Mouse (Mus musculus) cerebellum, postnatal 14 days (tissue): Measurements from ENCODE around the gene Nab2.

ENCODE experiments used
- DNase-seq, 2 experiments: peaks; one replicate each; pipeline ENCODE4 v3.0.0; 2021; ENCODE audit warnings: mixed read lengths in 2 of 2

Gene Nab2

DNA sequence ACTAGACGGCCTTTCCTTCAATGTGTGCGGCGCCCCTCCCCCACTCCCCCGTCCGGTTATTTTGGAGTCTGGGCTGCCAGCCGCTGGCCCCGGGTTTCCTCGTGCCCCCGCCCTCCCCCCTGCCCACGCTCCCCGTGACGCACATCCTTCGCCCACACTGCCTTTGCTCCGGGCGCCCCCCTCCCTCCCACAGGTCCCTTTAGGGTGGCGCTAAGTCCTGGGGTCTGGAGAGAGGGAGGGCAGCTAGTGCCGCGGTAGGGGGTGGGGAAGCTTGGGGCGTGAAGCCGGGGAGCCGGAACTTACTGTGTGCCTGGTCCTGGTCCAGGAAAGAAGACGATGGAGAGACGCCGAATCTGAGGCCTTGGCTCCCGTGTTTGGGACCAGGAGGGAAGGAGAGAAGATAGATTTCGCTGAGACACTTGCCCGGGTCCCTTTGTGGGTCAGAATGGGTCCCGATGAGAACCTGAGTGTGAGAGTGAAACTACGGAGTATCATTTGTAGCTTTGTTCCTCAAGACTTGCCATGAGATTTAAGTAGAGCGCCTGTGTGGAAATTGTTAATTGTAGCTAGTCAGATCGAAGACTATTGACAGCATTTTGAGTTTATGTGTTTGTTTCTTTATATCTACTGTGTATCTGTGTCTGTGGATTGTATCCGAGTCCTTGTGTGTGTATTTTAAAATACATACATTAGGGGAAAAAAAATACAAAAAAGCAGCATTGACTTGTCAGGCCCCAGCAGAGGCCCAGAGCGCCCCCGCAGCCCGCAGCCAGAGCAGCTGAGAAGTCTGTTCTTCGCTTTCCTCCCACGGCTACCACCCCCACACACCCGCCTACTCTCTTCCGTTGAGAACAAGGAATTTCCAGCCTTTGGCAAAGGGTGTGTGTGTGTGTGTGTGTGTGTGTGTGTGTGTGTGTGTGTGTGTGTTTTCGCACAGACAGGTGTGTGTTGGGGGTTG lies at the start of gene Nab2:
TSS of gene Nab2 (minus strand) at position 476 of the 958 bp plus-strand sequence.
- DNase-seq, result peak; percentile 69 to 76

GRCm38 (mm10) chr10:127712736-127713135 lies 44.4 kb upstream of the Nab2 start:
- no peak for DNase-seq

GRCm38 (mm10) chr10:127710331-127710730 lies 42.0 kb upstream of the Nab2 start:
- DNase-seq, result peak; percentile 80 to 86

- no peak for DNase-seq
Measured at GRCm38 (mm10) chr10:127708850-127709370, 40.5 kb upstream of the Nab2 start.

- DNase-seq, result peak in 1 of 2 experiments; percentile 42
Measured at GRCm38 (mm10) chr10:127707721-127708120, 39.4 kb upstream of the Nab2 start.

DNA sequence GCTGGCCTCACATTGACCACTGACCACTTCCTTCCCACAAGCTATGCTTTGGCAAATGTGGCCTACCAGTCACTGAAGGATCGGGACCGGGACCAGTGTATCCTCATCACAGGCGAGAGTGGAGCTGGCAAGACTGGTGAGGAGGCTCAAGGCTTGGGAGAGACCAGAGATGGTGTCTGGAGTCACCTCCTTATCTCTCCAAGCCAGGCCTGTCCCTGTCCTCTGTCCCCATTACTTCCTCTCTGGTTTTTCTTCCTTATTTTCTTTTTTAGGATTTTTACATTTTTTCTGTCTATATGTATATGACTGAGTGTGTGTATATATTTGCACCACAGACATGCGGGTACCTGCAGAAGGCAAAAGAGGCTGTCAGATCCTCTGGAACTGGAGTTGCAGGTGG lies 37.4 kb upstream of the Nab2 start:
- DNase-seq, result no peak

GRCm38 (mm10) chr10:127704766-127705220 lies 36.4 kb upstream of the Nab2 start, which contains the start of gene Myo1a:
TSS of gene Myo1a (plus strand) at chr10:127705170.
- DNase-seq, result no peak

DNA sequence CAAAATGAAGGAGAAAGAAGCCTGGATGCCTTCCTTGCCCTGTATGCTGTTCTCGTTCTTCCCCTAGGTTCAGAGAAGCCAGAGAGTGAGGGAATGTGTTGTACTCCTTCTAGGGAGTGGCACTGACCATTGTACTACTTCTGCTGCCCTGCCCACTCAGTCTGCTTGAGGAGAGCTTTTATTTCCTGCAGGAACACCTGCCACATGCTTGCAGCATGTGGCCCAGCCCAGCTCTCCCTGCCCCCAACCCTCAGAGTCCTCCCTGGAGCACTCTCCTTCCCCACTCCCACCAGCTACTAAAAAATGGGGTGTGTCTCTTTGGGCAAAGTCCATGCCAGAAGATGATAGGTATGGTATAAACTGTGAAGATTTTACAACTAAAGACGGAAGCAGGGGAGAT lies 35.9 kb upstream of the Nab2 start:
- no peak for DNase-seq

GRCm38 (mm10) chr10:127703299-127703698 lies 34.9 kb upstream of the Nab2 start:
- DNase-seq, result no peak

DNA sequence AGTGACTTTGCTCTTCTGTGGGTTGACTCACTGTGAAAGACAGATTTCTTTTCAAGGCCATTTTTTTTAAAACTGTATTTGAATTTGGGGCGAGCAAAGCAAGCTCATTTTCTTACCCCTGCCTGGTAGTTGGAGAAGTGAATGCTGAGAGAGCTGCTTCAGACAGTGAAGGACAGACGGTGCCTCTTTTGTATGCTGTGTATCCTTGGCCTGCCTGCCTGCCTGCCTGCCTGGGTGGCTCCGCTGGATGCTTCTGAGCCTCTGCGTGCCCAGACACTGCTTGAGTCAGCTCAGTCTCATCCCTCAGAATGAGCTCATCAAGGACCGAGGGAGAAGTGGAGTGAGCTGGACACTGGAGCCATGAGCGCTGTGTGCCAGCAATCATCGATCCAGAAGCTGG lies 30.6 kb upstream of the Nab2 start:
- DNase-seq, result no peak

DNA sequence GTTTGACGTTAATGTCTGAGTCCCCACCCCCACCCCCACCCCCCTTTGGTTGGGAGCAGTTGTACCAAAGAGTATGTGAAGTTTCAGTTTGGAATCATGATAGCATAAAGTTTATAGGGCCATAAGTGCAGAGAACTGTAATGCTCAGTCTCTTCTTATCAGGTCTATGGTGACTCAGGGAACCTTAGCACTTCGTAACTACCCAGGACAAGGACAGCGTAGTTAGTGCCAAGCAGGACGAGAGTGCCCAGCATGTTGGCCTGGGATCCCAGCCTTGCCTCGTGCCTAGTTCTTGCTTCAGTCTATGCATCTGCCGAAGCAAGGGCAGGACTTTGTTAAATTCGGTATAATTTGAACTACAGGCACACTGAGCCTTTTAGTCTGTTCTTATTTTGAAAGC lies 27.4 kb upstream of the Nab2 start:
- no peak for DNase-seq

- DNase-seq, result peak; percentile 36 to 44
Measured at GRCm38 (mm10) chr10:127694636-127695035, 26.3 kb upstream of the Nab2 start.

- no peak for DNase-seq
Measured at GRCm38 (mm10) chr10:127691053-127691452, 22.7 kb upstream of the Nab2 start.

DNA sequence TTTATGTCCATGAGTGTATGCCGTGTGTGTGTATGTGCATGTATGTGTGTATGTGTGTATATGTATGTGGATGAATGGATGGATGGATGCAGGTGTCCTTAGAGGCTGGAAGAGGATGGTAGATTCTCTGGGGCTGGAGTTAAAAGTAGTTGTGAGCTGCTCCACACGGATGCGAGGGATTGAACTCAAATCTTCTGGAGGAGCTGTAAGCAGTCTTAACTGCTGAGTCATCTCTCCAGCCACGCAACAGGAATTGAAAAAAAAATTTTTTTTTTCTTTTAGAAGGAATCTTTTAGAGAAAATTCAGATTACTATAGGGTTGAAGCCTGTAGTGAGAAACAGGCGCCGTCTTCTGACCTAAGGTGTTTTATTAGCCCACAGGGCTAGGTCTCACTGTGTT lies 14.5 kb upstream of the Nab2 start:
- DNase-seq, result no peak

DNA sequence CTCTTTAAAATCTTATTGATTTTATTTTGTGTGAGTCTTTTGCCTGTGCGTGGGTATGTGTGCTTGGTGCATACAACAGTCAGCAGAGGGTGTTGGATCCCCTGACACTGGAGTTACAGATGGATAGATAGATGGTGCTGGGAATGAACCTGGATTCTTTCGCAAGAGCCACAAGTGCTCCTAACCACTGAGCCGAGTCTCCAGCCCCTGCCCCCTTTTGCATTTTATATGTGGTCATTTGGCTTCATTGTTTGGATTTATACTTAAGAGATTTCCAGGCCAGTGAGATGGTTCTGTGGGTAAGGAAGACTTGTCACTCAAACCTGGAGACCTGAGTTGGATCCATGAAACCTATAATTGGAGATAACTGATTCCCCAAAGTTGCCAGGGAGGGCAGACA lies 11.5 kb upstream of the Nab2 start:
- no peak for DNase-seq

DNA sequence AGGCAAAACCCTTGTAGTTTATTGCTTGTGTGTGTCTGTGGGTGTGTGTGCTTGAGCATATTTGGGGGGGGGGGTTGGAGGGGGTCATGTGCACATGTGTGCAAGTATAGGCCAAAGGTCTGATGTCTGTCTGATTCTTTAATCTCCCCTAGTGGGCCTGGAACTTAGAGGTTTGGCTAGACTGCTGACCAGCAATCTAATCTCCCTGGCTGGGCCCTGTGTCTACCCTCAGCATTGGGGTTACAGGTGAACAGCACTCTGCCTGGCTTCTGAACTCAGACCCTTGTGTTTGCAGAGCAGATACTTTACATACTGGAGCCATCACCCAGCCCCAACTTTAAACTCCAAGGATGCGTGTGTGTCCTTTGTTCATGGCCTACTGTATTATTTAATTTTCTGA lies 10.8 kb upstream of the Nab2 start:
- no peak for DNase-seq

DNA sequence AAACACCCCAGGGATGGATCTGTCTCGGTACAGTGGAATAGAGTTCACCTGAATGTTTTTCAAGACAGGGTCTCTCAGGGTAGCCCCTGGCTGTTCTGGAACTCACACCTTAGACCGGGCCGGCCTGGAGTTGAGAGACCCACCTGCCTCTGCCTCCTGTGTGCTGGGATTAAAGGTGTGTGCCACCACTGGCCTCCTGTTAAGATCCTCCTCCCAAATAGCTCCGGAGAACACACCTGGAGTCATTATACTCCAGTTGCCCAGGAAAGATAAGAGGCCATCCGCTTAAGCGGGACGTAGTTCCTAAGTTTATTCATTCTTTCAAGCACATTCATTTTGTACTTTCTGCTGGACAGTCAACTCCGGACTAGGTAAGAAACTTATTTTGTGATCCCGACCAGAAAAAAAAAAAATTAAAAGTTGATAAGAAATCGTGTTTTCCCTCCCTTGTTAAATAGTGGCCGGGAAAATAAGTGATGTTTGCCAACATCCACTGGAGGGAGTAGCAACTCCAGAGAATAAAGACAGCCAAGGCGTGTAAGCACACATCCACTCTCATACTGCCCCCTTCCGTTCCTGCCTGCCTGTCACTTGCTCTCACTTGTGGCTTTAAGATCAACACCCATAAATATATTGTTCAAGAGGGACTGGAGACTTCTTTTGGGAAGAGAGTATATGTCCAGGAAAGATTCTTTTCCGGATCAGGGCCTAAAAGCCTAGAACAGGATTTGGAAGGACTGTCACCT lies 9.4 kb upstream of the Nab2 start:
- DNase-seq, result peak; percentile 61 to 75

GRCm38 (mm10) chr10:127676691-127677548 lies 8.6 kb upstream of the Nab2 start:
- peak; percentile 95 to 96 for DNase-seq

DNA sequence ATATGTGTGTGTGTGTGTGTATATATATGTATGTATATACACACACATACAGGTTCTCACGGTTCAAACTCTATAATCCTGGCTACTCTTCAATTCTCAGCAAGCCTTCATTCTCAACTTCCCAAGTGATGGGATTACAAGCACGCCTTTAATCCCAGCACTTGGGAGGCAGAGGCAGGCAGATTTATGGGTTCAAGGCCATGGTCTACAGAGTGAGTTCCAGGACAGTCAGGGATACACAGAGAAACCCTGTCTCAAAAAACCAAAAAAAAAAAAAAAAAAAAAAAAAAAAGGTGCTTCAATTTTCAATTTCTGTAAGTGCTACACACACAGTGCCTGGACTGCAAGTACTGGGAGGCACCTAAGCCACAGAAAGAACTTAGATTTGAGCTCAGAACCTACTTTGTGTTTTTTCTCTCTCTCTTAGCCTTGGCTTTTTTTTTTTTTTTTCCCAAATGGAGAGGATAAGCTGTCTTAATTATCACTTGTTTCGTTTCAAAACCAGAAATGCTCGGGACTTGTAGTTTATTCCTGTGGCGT lies 7.6 kb upstream of the Nab2 start:
- no peak for DNase-seq

- peak; percentile 89 to 93 for DNase-seq
Measured at GRCm38 (mm10) chr10:127674794-127675522, 6.6 kb upstream of the Nab2 start.

DNA sequence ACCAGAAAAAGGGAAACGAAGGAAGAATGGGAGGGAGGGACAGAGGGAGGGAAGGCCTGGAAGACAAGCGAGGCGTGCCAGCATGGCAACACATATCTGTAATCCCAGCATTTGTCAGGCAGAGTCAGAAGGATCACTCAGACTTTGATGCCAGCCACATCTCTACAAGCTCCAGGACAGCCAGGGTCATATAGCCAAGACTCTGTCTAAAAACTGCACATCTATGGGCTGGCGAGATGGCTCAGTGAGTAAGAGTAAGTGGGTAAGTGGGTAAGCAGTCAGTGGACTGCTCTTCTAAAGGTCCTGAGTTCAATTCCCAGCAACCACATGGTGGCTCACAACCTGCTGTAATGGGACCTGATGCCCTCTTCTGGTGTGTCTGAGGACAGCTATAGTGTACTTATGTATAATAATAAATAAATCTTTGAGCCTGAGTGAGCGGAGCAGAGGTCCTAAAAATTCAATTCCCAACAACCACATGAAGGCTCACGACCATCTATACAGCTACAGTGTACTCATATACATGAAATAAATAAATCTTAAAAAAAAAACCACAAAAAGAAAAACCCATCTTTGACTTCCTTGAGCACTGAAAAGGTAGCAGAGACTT lies 5.8 kb upstream of the Nab2 start:
- DNase-seq, result no peak
